In the genomic region with DNA sequence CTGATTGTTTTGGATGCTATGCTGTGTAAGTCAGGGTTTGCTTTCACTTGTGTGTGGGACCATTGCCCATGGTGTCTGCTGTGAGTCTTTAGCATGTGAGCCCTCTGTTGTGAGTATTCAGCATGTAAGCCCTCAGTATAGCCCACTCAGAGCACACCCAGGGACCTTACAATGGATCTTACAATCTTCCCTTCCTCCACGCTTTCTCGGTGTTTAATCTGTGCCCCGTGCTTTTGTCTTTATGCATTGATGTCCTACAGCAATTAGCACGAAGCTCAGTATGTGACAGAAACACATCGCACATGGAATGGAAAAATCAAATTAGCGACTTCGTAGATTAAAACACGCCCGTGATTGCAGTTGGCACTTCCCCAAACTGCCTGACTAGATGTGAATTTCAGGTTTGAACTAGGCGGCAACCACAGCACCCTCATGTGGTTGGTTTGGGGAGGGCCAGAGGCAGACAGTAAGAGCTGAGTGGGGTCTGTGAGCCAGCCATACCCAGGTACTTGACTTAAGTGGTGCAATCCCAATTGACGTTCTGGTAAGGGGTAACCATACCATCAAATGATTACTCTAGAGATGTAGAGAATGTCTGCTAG, we compare ENCODE assay signal across 13 mouse cellular contexts. TPM values are rescaled to one million over a fixed set of nuclear protein-coding genes. Genes with fewer than 3 reads are reported as not detected.
DNase-seq lines count a peak whose midpoint lies in the region; ATAC-seq and TF ChIP-seq lines count a peak whose summit lies in the region.
"Had no signal": no experiment of that assay in that cellular context is flagged by ENCODE, and none has a peak within 500 bp of the region (broad histone marks: within the 10 kb centered on the region; RNA-seq: fewer than 3 reads in every experiment).

No protein-coding gene starts in this region.

- no peak for DNase-seq in heart, adult 2 months
- DNase-seq in heart, adult 8-10 months (ENCODE audit: low spot score): no peak
- DNase-seq in CH12.LX (ENCODE audit: extremely low read depth): peak; percentile 4
- peak; percentile 51 for DNase-seq in cerebellum, adult 9-11 months
- DNase-seq in left cerebral cortex, postnatal 14 days (ENCODE audit: low spot score in 2 of 2): peak; percentile 43 to 58
- no peak for DNase-seq in urinary bladder, postnatal 14 days (ENCODE audit: low spot score)
- DNase-seq in liver, postnatal 0 days: no peak
- DNase-seq: gastrocnemius, postnatal 36 days; kidney, adult 11 months; thymus, postnatal 4 days had no signal

- no peak overlapping the region for H3K4me3 ChIP-seq in heart, adult 2 months
- no peak overlapping the region for H3K4me3 ChIP-seq in CH12.LX (replicated peaks in 1 of 3; ENCODE audit: low read depth in 2 of 3, low read length in 2 of 3, poor library complexity in 1 of 3)
- H3K4me3 ChIP-seq in liver, postnatal 0 days (ENCODE audit: low read depth, low read length): no peak overlapping the region
- H3K4me3 ChIP-seq: liver, embryonic 15.5 days had no signal

- H3K27ac ChIP-seq in heart, adult 2 months: no peak overlapping the region
- no peak overlapping the region for H3K27ac ChIP-seq in CH12.LX (ENCODE audit: insufficient read depth, low read depth)
- no peak overlapping the region for H3K27ac ChIP-seq in liver, postnatal 0 days (ENCODE audit: low read depth)
- H3K27ac ChIP-seq: liver, embryonic 15.5 days had no signal

- no peak for TF ChIP-seq EP300 in heart, adult 2 months (IDR thresholded peaks at IDR 0.05; ENCODE audit: insufficient read depth, low read depth, low read length)
- no peak for TF ChIP-seq EP300 in CH12.LX (IDR thresholded peaks at IDR 0.05; ENCODE audit: low read length)
- no peak for TF ChIP-seq EP300 in liver, postnatal 0 days (IDR thresholded peaks at IDR 0.05; ENCODE audit: low read depth)

- ATAC-seq in erythroblast, adult 5-6 weeks (replicated peaks; ENCODE audit: low FRiP score, poor library complexity, severe bottlenecking): no peak
- no peak for ATAC-seq in liver, postnatal 0 days

- no peaks in the 10 kb centered on the region for H3K27me3 ChIP-seq in heart, adult 2 months (ENCODE audit: control insufficient read depth, insufficient read depth, low read length)
- H3K27me3 ChIP-seq in CH12.LX (replicated peaks): peaks cover 75% of the 10 kb centered on the region
- H3K27me3 ChIP-seq in liver, postnatal 0 days (ENCODE audit: insufficient read depth, low read length): no peaks in the 10 kb centered on the region
- H3K27me3 ChIP-seq: liver, embryonic 15.5 days had no signal

- peak; percentile 38 for TF ChIP-seq CTCF in heart, adult 2 months (IDR thresholded peaks at IDR 0.05)
- TF ChIP-seq CTCF in CH12.LX (conservative IDR thresholded peaks at IDR 0.05 in 1 of 2, IDR thresholded peaks at IDR 0.05 in 1 of 2; ENCODE audit: low read depth in 2 of 2, low read length in 2 of 2): peak in 1 of 2 experiments; percentile 63; a peak in 2 of 4 replicates
- no peak for TF ChIP-seq CTCF in liver, postnatal 0 days (IDR thresholded peaks at IDR 0.05; ENCODE audit: low read depth)

- H3K9me3 ChIP-seq in CH12.LX (replicated peaks; ENCODE audit: low read length): peaks cover 3% of the 10 kb centered on the region
- no peaks in the 10 kb centered on the region for H3K9me3 ChIP-seq in liver, postnatal 0 days (ENCODE audit: low read length)
- H3K9me3 ChIP-seq: liver, embryonic 15.5 days had no signal

- TF ChIP-seq RAD21 in CH12.LX (IDR thresholded peaks at IDR 0.05; ENCODE audit: low read depth, low read length): peak; percentile 26

- dilution Hi-C loops in CH12.LX (cut with MboI; ENCODE audit: extremely low pct_ligation_motif_present, extremely low pct_unique_long_range_greater_than_20kb, low sequenced_read_pairs): no loop called here

- no peak overlapping the region for H3K4me2 ChIP-seq in CH12.LX (ENCODE audit: insufficient read depth, low read depth, poor library complexity, severe bottlenecking)
- no peak overlapping the region for H3K4me2 ChIP-seq in liver, postnatal 0 days (ENCODE audit: low read depth, low read length)
- H3K4me2 ChIP-seq: liver, embryonic 15.5 days had no signal

- no peak overlapping the region for H3K9ac ChIP-seq in heart, adult 2 months (ENCODE audit: low read depth, low read length)
- no peak overlapping the region for H3K9ac ChIP-seq in CH12.LX (ENCODE audit: insufficient read depth, low read depth)
- H3K9ac ChIP-seq in liver, postnatal 0 days (replicated peaks): no peak overlapping the region
- H3K9ac ChIP-seq: liver, embryonic 15.5 days had no signal

- H3K36me3 ChIP-seq in heart, adult 2 months (ENCODE audit: control insufficient read depth, insufficient read depth, low read length): no peaks in the 10 kb centered on the region
- H3K36me3 ChIP-seq in CH12.LX (replicated peaks in 1 of 2; ENCODE audit: control insufficient read depth in 1 of 2, insufficient read depth in 1 of 2, low read length in 1 of 2): no peaks in the 10 kb centered on the region
- H3K36me3 ChIP-seq in liver, postnatal 0 days (replicated peaks; ENCODE audit: insufficient read depth, low read length): no peaks in the 10 kb centered on the region
- H3K36me3 ChIP-seq: liver, embryonic 15.5 days had no signal

- H3K79me2 ChIP-seq in heart, adult 2 months (replicated peaks; ENCODE audit: control insufficient read depth, insufficient read depth, low read length): no peaks in the 10 kb centered on the region
- no peaks in the 10 kb centered on the region for H3K79me2 ChIP-seq in CH12.LX (replicated peaks; ENCODE audit: control insufficient read depth, extremely low read depth, insufficient read depth, poor library complexity, severe bottlenecking)

- WGBS in heart, adult 2 months: 83% methylated on average over 11 of the region's 11 CpGs
- WGBS in liver, postnatal 0 days (ENCODE audit: insufficient replicate concordance): 80% methylated on average over 11 of the region's 11 CpGs

- intact Hi-C loops in heart, adult 2 months (cut with DNase I): no loop called here
- intact Hi-C loops in left cerebral cortex, postnatal 14 days (cut with DNase I): no loop called here

- TF ChIP-seq POLR2A in heart, adult 2 months (IDR thresholded peaks at IDR 0.05; ENCODE audit: insufficient read depth, low read depth, low read length): no peak
- TF ChIP-seq POLR2A in CH12.LX (IDR thresholded peaks at IDR 0.05; ENCODE audit: low read depth, low read length): no peak

- H3K4me1 ChIP-seq in heart, adult 2 months (ENCODE audit: control insufficient read depth, insufficient read depth, low read length): no peaks in the 10 kb centered on the region
- H3K4me1 ChIP-seq in CH12.LX (ENCODE audit: control insufficient read depth in 1 of 2, insufficient read depth in 2 of 2): no peaks in the 10 kb centered on the region
- no peaks in the 10 kb centered on the region for H3K4me1 ChIP-seq in liver, postnatal 0 days (ENCODE audit: insufficient read depth)
- H3K4me1 ChIP-seq: liver, embryonic 15.5 days had no signal

- in situ Hi-C loops in CH12.LX (cut with MboI; ENCODE audit: low pct_ligation_motif_present, low pct_unique_long_range_greater_than_20kb, low sequenced_read_pairs): no loop called here

TF ChIP-seq in CH12.LX, 34 proteins besides CTCF, POLR2A, EP300 and RAD21:
- TF ChIP-seq SMC3 (IDR thresholded peaks at IDR 0.05; ENCODE audit: low read depth, low read length) (peak; percentile 48), JUND (conservative IDR thresholded peaks at IDR 0.05; ENCODE audit: low read depth, low read length) (no peak), E2F4 (IDR thresholded peaks at IDR 0.05; ENCODE audit: insufficient replicate concordance, low read depth, low read length) (no peak)

RNA-seq across cellular contexts. Expression of gene Kif6, which starts 28.1 kb away (rescaled TPM):
- total RNA-seq in heart, adult 2 months (2021): 1 to 10 TPM; 2.3 to 2.6 TPM
- polyA plus RNA-seq in heart, adult 2 months (2012; rRNA removed): 2.1 and 4.0 TPM in 2 replicates
- total RNA-seq in heart, adult 8-10 months (2022): 1 to 10 TPM; 3.8 to 4.9 (median 4.1) TPM
- not detected in 2 replicates for total RNA-seq in CH12.LX (2012; rRNA removed)
- not detected in 2 replicates for total RNA-seq in CH12.LX (2014; rRNA removed)
- not detected in 2 replicates for polyA plus RNA-seq in CH12.LX (2012; ENCODE audit: insufficient read length, low read depth)
- total RNA-seq in left cerebral cortex, postnatal 14 days (2021): 1 to 10 TPM; 1.4 to 2.2 TPM
- not detected in 2 replicates for total RNA-seq in erythroblast, adult 5-6 weeks (2015; ENCODE audit: low replicate concordance)
- not detected in 2 replicates for total RNA-seq in erythroblast, adult 5-6 weeks (2017; ENCODE audit: low replicate concordance)
- polyA plus RNA-seq in liver, postnatal 0 days (2015; fragmentation: Nextera tagmentation; extraction: Ambion mirVana): not detected in 2 replicates
- total RNA-seq: gastrocnemius, postnatal 36 days; neutrophil, adult 5-6 weeks had no signal

Comparison
In these comparisons a context has a peak if more than half of its experiments do, and no peak if none do; other contexts are left out.
1. DNase-seq: peak in CH12.LX (single experiment), cerebellum, adult 9-11 months (single experiment) and left cerebral cortex, postnatal 14 days (2 of 2); none in heart, adult 2 months (0 of 2), heart, adult 8-10 months (single experiment), urinary bladder, postnatal 14 days (single experiment) and liver, postnatal 0 days (single experiment).